Mouse (Mus musculus) c-Kit-positive CD71-negative TER-119-negative erythroid progenitor cells, embryonic 14.5 days (primary cell): ENCODE results near the gene Rtp4.

Experiments
- DNase-seq: peaks from one replicate; pipeline ENCODE4 v3.0.0-alpha.2; 2013; ENCODE audit warnings: low read depth

Gene Rtp4

GRCm38 (mm10) chr16:23515766-23516165, 4.3 kb upstream of the Rtp4 start:
- DNase-seq: no peak

GRCm38 (mm10) chr16:23516606-23517005, 3.5 kb upstream of the Rtp4 start:
- no peak for DNase-seq

- no peak for DNase-seq
These were observed 2.9 kb upstream of the Rtp4 start for GRCm38 (mm10) chr16:23517230-23517629.

- no peak for DNase-seq
These were observed 2.1 kb upstream of the Rtp4 start for GRCm38 (mm10) chr16:23517754-23518566.

- DNase-seq: no peak
These were observed 1.3 kb upstream of the Rtp4 start for GRCm38 (mm10) chr16:23518567-23519369.

GRCm38 (mm10) chr16:23519771-23520170, 320 bp upstream of the Rtp4 start:
- DNase-seq: no peak

GRCm38 (mm10) chr16:23521092-23521491, 1.0 kb downstream of the Rtp4 start:
- no peak for DNase-seq

- no peak for DNase-seq
These were observed 2.0 kb downstream of the Rtp4 start for GRCm38 (mm10) chr16:23522081-23522480.

GRCm38 (mm10) chr16:23529186-23529585, 9.1 kb downstream of the Rtp4 start:
- DNase-seq: no peak

- DNase-seq: no peak
These were observed 13.6 kb downstream of the Rtp4 start for GRCm38 (mm10) chr16:23533707-23534106.

GRCm38 (mm10) chr16:23541046-23541445, 21.0 kb downstream of the Rtp4 start:
- no peak for DNase-seq

GRCm38 (mm10) chr16:23542866-23543265, 22.8 kb downstream of the Rtp4 start:
- DNase-seq: no peak

GRCm38 (mm10) chr16:23544361-23544760, 24.3 kb downstream of the Rtp4 start:
- DNase-seq: no peak

- DNase-seq: no peak
These were observed 27.7 kb downstream of the Rtp4 start for GRCm38 (mm10) chr16:23547783-23548182.

GRCm38 (mm10) chr16:23550346-23550980, 30.4 kb downstream of the Rtp4 start:
- DNase-seq: peak; percentile 28

GRCm38 (mm10) chr16:23550981-23551582, 31.0 kb downstream of the Rtp4 start:
- DNase-seq: no peak

GRCm38 (mm10) chr16:23554673-23555072, 34.6 kb downstream of the Rtp4 start:
- no peak for DNase-seq

- peak; percentile 35 for DNase-seq
These were observed 37.1 kb downstream of the Rtp4 start for GRCm38 (mm10) chr16:23557195-23557594.

GRCm38 (mm10) chr16:23557669-23558068, 37.6 kb downstream of the Rtp4 start:
- no peak for DNase-seq

GRCm38 (mm10) chr16:23568369-23568958, 48.4 kb downstream of the Rtp4 start:
- no peak for DNase-seq

- DNase-seq: no peak
These were observed 54.5 kb downstream of the Rtp4 start for GRCm38 (mm10) chr16:23574561-23574960.
